Mouse (Mus musculus) frontal cortex, adult 2 months (tissue): ENCODE measurements at regions not wholly inside any gene's neighbourhood (a gene's known extent, or its start where the extent isn't known, plus 50 kb on each side); places are given as distances from the start of the nearest gene placed in this dataset.
A peak's percentile ranks its signal among the peaks of the same experiment; 100 is the strongest.

Experiments used
- DNase-seq, 2 experiments: peaks; one replicate each; pipeline ENCODE4 v3.0.0; 2022; ENCODE audit warnings: low spot score in 1 of 2; ENCODE audit errors: extremely low spot score in 1 of 2

DNA sequence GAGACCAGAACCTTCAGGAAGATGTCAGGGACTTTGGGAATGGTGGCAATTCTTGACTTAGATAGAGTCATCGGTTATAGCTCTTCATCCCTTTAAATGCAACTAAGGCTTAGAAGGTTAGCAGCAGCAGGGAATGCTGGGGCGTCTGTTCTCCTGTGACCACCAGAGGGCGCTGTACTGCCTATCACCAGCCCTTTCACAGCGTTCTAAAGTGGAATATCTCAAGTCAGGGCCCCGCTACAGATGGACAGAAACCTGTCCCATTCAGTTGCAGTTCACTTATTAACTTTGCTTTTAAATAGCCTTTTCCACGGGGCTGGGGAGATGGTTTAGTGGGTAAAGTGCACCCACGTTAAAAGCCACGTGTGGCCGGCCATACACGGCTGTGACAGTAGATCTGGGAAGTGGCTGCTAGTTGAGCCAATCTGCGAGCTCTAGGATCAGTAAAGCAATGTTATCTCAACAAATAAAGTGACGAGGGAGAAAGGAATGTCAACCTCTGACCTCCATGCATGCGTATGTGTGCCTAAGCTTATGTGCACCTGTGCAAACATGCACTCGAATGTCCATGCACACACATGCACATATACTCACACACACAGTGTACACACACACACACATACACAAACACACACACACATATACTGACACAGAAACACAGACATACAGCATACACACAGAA is 104.3 kb downstream of the Fam168b start:
- peak; percentile 55 to 91 for DNase-seq

GRCm38 (mm10) chr1:34739621-34740020 is 103.2 kb downstream of the Fam168b start:
- DNase-seq, result no peak

GRCm38 (mm10) chr1:34740891-34741290 is 102.0 kb downstream of the Fam168b start:
- no peak for DNase-seq

GRCm38 (mm10) chr1:34742234-34742633 is 100.6 kb downstream of the Fam168b start:
- no peak for DNase-seq

GRCm38 (mm10) chr1:34745881-34746280 is 97.0 kb downstream of the Fam168b start:
- DNase-seq, result no peak

GRCm38 (mm10) chr1:34749161-34750040 is 93.5 kb downstream of the Fam168b start:
- DNase-seq, result peak in 1 of 2 experiments; percentile 50

GRCm38 (mm10) chr1:34750061-34751054 is 92.5 kb downstream of the Fam168b start:
- peak in 1 of 2 experiments; percentile 24 for DNase-seq

- DNase-seq, result no peak
Observed at GRCm38 (mm10) chr1:34751128-34751527, 91.7 kb downstream of the Fam168b start.

GRCm38 (mm10) chr1:34753581-34753980 is 89.3 kb downstream of the Fam168b start:
- peak in 1 of 2 experiments; percentile 70 for DNase-seq

GRCm38 (mm10) chr1:34760547-34760946 is 82.3 kb downstream of the Fam168b start:
- no peak for DNase-seq

DNA sequence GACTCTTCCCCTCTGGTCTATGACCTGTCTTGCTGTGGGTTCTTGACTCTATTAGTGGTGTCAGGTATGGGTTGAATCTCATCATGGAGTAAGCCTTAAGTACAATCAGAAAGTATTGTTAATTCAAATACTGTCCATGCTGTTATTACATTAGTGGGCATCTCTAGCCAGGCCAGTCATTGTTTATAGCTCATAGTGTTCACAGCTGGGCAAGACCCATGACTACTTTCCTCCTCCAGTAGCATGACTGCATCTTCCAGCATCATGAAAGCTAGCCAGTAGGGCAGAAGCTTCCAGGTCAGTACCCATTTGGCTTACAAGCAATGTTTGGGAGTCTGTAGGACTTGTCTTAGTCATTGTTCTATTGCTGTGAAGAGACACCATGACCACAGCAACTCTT is 81.4 kb downstream of the Fam168b start:
- no peak for DNase-seq

- DNase-seq, result no peak
Observed at GRCm38 (mm10) chr1:34761870-34762269, 81.0 kb downstream of the Fam168b start.
